Mouse (Mus musculus): ENCODE data around the gene Nt5c2. TPM values are rescaled to one million over a fixed set of nuclear protein-coding genes. Genes with fewer than 3 reads are reported as not detected.

The Nt5c2 gene
- 11.1 and 17.5 TPM in 2 replicates for polyA plus RNA-seq (2012; rRNA removed)

GRCm38 (mm10) chr19:47014447-47015381, at the start of gene Nt5c2, which contains the start of gene Ina:
Nt5c2 (minus strand) TSS chr19:47015153.
Ina (plus strand) TSS chr19:47014698.
- TF ChIP-seq CTCF (IDR thresholded peaks at IDR 0.05; ENCODE audit: insufficient read depth, low read length), result no peak
- no peak for TF ChIP-seq POLR2A (IDR thresholded peaks at IDR 0.05; ENCODE audit: borderline replicate concordance, extremely low read depth, low read depth, low read length)
- peak within 1 kb of the TSS; percentile 19 for H3K4me3 ChIP-seq (replicated peaks; ENCODE audit: extremely low read depth, low read depth, low read length)
- DNase-seq, result peak; percentile 8
- peaks cover 3% of the 10 kb centered on the region; the same call in 1 of the 2 replicates for H3K4me1 ChIP-seq (ENCODE audit: control insufficient read depth, insufficient read depth, low read length)
- under 1% methylated on average over 122 of the region's 124 CpGs for WGBS

GRCm38 (mm10) chr19:47057684-47058083, 42.7 kb upstream of the Nt5c2 start:
- WGBS, result 57% methylated on average over 1 of the region's 1 CpGs
- no peak for DNase-seq
- Histone ChIP-seq H3K4me3 (replicated peaks; ENCODE audit: extremely low read depth, low read depth, low read length) (no peak overlapping the region), H3K4me1 (ENCODE audit: control insufficient read depth, insufficient read depth, low read length) (no peaks in the 10 kb centered on the region)
- TF ChIP-seq POLR2A (IDR thresholded peaks at IDR 0.05; ENCODE audit: borderline replicate concordance, extremely low read depth, low read depth, low read length) (no peak), CTCF (IDR thresholded peaks at IDR 0.05; ENCODE audit: insufficient read depth, low read length) (no peak)

GRCm38 (mm10) chr19:47053471-47053870, 38.5 kb upstream of the Nt5c2 start:
- WGBS, result 76% methylated on average over 4 of the region's 4 CpGs
- Histone ChIP-seq H3K4me1 (ENCODE audit: control insufficient read depth, insufficient read depth, low read length) (peaks cover 3% of the 10 kb centered on the region; the same call in 1 of the 2 replicates), H3K4me3 (replicated peaks; ENCODE audit: extremely low read depth, low read depth, low read length) (no peak overlapping the region)
- TF ChIP-seq POLR2A (IDR thresholded peaks at IDR 0.05; ENCODE audit: borderline replicate concordance, extremely low read depth, low read depth, low read length) (no peak), CTCF (IDR thresholded peaks at IDR 0.05; ENCODE audit: insufficient read depth, low read length) (no peak)
- DNase-seq, result no peak

GRCm38 (mm10) chr19:47052927-47053326, 38.0 kb upstream of the Nt5c2 start:
- no peak overlapping the region for H3K4me3 ChIP-seq (replicated peaks; ENCODE audit: extremely low read depth, low read depth, low read length)
- 77% methylated on average over 4 of the region's 4 CpGs for WGBS
- TF ChIP-seq CTCF (IDR thresholded peaks at IDR 0.05; ENCODE audit: insufficient read depth, low read length), result no peak
- TF ChIP-seq POLR2A (IDR thresholded peaks at IDR 0.05; ENCODE audit: borderline replicate concordance, extremely low read depth, low read depth, low read length), result no peak

GRCm38 (mm10) chr19:47050271-47051032, 35.5 kb upstream of the Nt5c2 start, which contains the start of gene Pcgf6:
Pcgf6 (minus strand) TSS chr19:47050906.
- under 1% methylated on average over 74 of the region's 75 CpGs for WGBS
- no peak for TF ChIP-seq CTCF (IDR thresholded peaks at IDR 0.05; ENCODE audit: insufficient read depth, low read length)
- peak; percentile 38; the same call in 1 of the 2 replicates for TF ChIP-seq POLR2A (IDR thresholded peaks at IDR 0.05; ENCODE audit: borderline replicate concordance, extremely low read depth, low read depth, low read length)
- peak within 1 kb of the TSS; percentile 83 for H3K4me3 ChIP-seq (replicated peaks; ENCODE audit: extremely low read depth, low read depth, low read length)
- DNase-seq, result peak; percentile 78
- H3K4me1 ChIP-seq (ENCODE audit: control insufficient read depth, insufficient read depth, low read length), result peaks cover 3% of the 10 kb centered on the region; the same call in 1 of the 2 replicates

More at GRCm38 (mm10) chr19:47052927-47053326, 38.0 kb upstream of the Nt5c2 start:
- H3K4me1 ChIP-seq (ENCODE audit: control insufficient read depth, insufficient read depth, low read length), result peaks cover 3% of the 10 kb centered on the region; the same call in 1 of the 2 replicates
- no peak for DNase-seq

GRCm38 (mm10) chr19:47049840-47050239, 34.9 kb upstream of the Nt5c2 start:
- 8% methylated on average over 7 of the region's 7 CpGs for WGBS
- H3K4me1 ChIP-seq (ENCODE audit: control insufficient read depth, insufficient read depth, low read length), result peaks cover 3% of the 10 kb centered on the region; the same call in 1 of the 2 replicates
- TF ChIP-seq CTCF (IDR thresholded peaks at IDR 0.05; ENCODE audit: insufficient read depth, low read length) (no peak), POLR2A (IDR thresholded peaks at IDR 0.05; ENCODE audit: borderline replicate concordance, extremely low read depth, low read depth, low read length) (no peak)
- peak overlapping the region; percentile 1 for H3K4me3 ChIP-seq (replicated peaks; ENCODE audit: extremely low read depth, low read depth, low read length)
- no peak for DNase-seq

- TF ChIP-seq CTCF (IDR thresholded peaks at IDR 0.05; ENCODE audit: insufficient read depth, low read length), result no peak
- no peak for TF ChIP-seq POLR2A (IDR thresholded peaks at IDR 0.05; ENCODE audit: borderline replicate concordance, extremely low read depth, low read depth, low read length)
- H3K4me1 ChIP-seq (ENCODE audit: control insufficient read depth, insufficient read depth, low read length), result peaks cover 3% of the 10 kb centered on the region; the same call in 1 of the 2 replicates
- DNase-seq, result no peak
- WGBS, result 71% methylated on average over 4 of the region's 4 CpGs
- H3K4me3 ChIP-seq (replicated peaks; ENCODE audit: extremely low read depth, low read depth, low read length), result no peak overlapping the region
Measured at GRCm38 (mm10) chr19:47049061-47049460, 34.1 kb upstream of the Nt5c2 start.

GRCm38 (mm10) chr19:47047236-47047833, 32.4 kb upstream of the Nt5c2 start:
- no peak for TF ChIP-seq POLR2A (IDR thresholded peaks at IDR 0.05; ENCODE audit: borderline replicate concordance, extremely low read depth, low read depth, low read length)
- no peak for DNase-seq
- H3K4me3 ChIP-seq (replicated peaks; ENCODE audit: extremely low read depth, low read depth, low read length), result no peak overlapping the region
- H3K4me1 ChIP-seq (ENCODE audit: control insufficient read depth, insufficient read depth, low read length), result peaks cover 3% of the 10 kb centered on the region; the same call in 1 of the 2 replicates
- WGBS, result 88% methylated on average over 13 of the region's 13 CpGs

- 96% methylated on average over 1 of the region's 1 CpGs for WGBS
Measured at GRCm38 (mm10) chr19:47046343-47046742, 31.4 kb upstream of the Nt5c2 start.

More at GRCm38 (mm10) chr19:47046343-47046742, 31.4 kb upstream of the Nt5c2 start:
- Histone ChIP-seq H3K4me1 (ENCODE audit: control insufficient read depth, insufficient read depth, low read length) (peaks cover 3% of the 10 kb centered on the region; the same call in 1 of the 2 replicates), H3K4me3 (replicated peaks; ENCODE audit: extremely low read depth, low read depth, low read length) (no peak overlapping the region)
- DNase-seq, result no peak
- TF ChIP-seq POLR2A (IDR thresholded peaks at IDR 0.05; ENCODE audit: borderline replicate concordance, extremely low read depth, low read depth, low read length) (no peak), CTCF (IDR thresholded peaks at IDR 0.05; ENCODE audit: insufficient read depth, low read length) (no peak)

All from lung, adult 2 months (tissue).